Mouse (Mus musculus): ENCODE measurements around the gene Gkn1. TPM values are rescaled to one million over a fixed set of nuclear protein-coding genes. Genes with fewer than 3 reads are reported as not detected.

Gene Gkn1
- polyA plus RNA-seq, 1 experiment from 2014 or later = not detected

DNA sequence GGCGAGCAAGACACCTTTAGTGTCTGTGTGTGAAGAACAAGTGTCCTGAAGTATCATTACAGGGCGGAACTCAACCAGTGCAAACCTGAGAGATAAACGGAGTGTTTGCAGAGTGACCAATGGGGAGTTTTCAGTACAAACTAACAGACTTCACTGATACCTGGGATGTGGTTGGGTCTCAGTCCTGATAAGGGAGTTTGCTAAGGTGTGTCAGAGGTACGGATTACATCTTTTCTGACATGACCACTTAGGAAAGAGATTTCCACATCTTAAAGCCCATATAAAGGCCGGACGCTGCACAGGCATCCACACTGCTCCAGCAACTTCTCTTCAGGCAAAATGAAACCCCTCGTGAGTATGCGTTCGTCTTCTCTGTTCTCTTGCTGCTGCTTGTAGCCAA lies 22.3 kb upstream of the Gkn1 start, which contains the start of gene Gkn2:
Gkn2 (plus strand) TSS at position 301 of the 400 bp plus-strand sequence.
- Histone ChIP-seq H3K4me2 (no peak within 1 kb of the TSS), H3K9me3 (no peaks in the 10 kb centered on the region), H3K4me1 (replicated peaks) (no peaks in the 10 kb centered on the region), H3K27me3 (no peaks in the 10 kb centered on the region), H3K9ac (replicated peaks) (no peak within 1 kb of the TSS), H3K4me3 (replicated peaks) (no peak within 1 kb of the TSS), H3K27ac (no peak within 1 kb of the TSS), H3K36me3 (no peaks in the 10 kb centered on the region)
- 91% methylated on average over 9 of the region's 9 CpGs for WGBS
- no peak for ATAC-seq (ENCODE audit: insufficient number of reproducible peaks, insufficient read depth, low FRiP score, low TSS enrichment, low read depth)

DNA sequence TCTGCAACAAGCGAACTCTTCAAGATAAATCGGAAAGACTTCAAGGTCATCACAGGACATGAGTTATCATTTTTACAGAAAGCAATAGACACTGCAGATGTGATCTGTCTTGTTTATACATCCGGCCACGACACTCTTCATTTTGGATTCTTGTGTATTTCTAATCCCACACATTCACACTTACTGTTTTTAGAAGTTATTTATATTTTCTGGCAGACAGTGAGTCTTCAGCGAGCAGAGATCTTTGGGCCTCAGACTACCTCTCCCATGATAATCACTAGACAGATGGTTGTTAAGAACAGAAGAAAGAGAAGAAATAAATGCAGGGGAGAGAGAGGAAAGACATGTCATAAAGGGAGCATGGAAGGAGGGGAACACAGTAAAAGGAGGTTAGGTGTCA lies 18.5 kb upstream of the Gkn1 start:
- Histone ChIP-seq H3K27me3 (no peaks in the 10 kb centered on the region), H3K9me3 (no peaks in the 10 kb centered on the region), H3K4me3 (replicated peaks) (no peak overlapping the region), H3K4me2 (no peak overlapping the region), H3K36me3 (no peaks in the 10 kb centered on the region), H3K4me1 (replicated peaks) (no peaks in the 10 kb centered on the region), H3K27ac (no peak overlapping the region), H3K9ac (replicated peaks) (no peak overlapping the region)
- ATAC-seq (ENCODE audit: insufficient number of reproducible peaks, insufficient read depth, low FRiP score, low TSS enrichment, low read depth) = no peak
- WGBS = 92% methylated on average over 5 of the region's 5 CpGs

DNA sequence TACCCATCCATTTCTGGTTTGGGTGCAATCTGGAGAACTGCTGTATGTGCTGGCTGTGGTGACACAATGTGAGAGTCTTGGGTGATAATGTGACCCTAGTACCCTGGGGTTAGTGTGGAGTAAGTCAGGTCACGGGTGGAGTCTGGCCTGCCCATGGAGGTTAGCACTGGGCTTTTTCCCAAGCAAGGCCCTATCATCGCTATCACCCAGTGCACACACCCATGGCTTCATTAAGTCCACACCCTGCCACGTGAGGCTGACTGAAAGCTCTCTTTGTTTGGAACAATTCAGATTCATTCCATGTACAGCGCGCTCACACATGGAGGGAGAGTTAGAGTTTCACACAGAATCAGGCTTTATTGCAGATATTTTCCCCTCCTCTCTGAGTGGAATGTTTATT lies 3.7 kb upstream of the Gkn1 start:
- no peak overlapping the region for H3K27ac ChIP-seq
- whole genome bisulfite sequencing = 77% methylated on average over 5 of the region's 5 CpGs
- H3K27me3 ChIP-seq = no peaks in the 10 kb centered on the region
- H3K4me1 ChIP-seq (replicated peaks) = no peaks in the 10 kb centered on the region
- H3K9me3 ChIP-seq = no peaks in the 10 kb centered on the region
- H3K9ac ChIP-seq (replicated peaks) = no peak overlapping the region
- H3K4me3 ChIP-seq (replicated peaks) = no peak overlapping the region
- no peak overlapping the region for H3K4me2 ChIP-seq
- no peak for ATAC-seq (ENCODE audit: insufficient number of reproducible peaks, insufficient read depth, low FRiP score, low TSS enrichment, low read depth)
- no peaks in the 10 kb centered on the region for H3K36me3 ChIP-seq

DNA sequence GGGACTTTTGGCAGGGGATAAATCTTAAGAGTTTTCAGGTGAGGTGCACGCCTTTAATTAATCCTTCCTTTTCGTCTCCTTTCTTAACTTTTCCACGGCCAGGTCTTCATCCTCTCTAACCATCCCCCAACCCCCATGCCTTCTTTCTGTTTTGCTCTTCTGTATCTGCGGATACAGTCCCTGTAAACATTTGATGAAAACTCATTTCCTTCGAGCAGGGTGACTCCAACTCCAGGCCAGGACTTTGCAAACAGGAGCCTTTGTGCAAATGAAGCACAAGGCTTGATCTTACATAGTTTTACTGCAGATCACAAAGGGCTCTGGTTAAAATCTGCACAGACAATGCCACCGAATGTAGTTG lies 14.8 kb downstream of the Gkn1 start:
- no peak overlapping the region for H3K27ac ChIP-seq
- 0 out of 2 replicates have a peak overlapping the region, but pooled peaks have one; percentile 8 for H3K4me2 ChIP-seq
- H3K4me3 ChIP-seq (replicated peaks) = no peak overlapping the region
- 32% methylated on average over 6 of the region's 6 CpGs for WGBS
- H3K9me3 ChIP-seq = no peaks in the 10 kb centered on the region
- H3K36me3 ChIP-seq = peaks cover 3% of the 10 kb centered on the region; the same call in 1 of the 2 replicates
- peaks cover 27% of the 10 kb centered on the region for H3K4me1 ChIP-seq (replicated peaks)
- ATAC-seq (ENCODE audit: insufficient number of reproducible peaks, insufficient read depth, low FRiP score, low TSS enrichment, low read depth) = no peak
- H3K27me3 ChIP-seq = 0 out of 2 replicates have a peak, but pooled peaks cover 4% of the 10 kb centered on the region
- no peak overlapping the region for H3K9ac ChIP-seq (replicated peaks)

DNA sequence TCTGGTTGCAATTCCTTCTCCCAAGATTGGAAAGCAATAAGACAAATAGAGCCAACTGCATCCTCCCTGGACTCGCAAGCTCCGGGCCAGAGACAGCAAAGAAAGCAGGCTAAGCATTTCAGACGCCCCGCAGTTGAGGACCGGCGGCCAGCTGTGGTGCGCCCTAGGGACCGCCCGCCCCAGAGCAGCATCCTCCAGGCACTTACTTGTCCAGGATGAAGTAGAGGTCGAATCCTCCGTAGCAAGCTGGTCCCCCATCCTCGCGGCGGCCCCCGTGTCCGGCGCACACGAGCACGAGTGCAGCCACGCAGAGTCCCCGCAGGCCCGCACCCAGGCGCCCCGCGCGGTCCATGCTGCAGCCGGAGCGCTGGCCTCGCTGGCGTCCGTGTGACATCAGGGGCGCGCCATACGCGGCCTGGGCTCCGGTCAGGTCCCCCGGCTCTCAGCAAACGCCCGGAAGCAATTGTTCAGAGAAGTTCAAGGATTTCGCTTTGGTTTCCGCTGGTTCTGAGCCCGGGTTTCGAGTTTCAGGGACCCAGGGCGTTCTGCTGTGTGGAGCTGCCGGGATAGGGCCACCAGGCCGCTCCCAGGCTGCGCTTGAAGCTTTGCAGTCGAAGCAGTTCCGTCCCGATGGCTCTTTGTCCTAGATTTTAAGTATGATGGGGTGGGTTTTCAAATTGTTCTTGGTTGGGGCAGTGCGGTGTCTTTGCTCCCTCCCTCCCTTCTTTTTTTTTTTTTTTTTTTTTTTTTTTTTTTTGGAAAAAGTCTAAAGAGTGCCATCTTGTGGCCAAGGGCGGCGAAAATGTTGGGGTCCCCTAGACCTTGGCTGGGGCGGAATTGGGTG lies 15.4 kb downstream of the Gkn1 start, which contains the start of gene Antxr1:
Antxr1 (minus strand) TSS at position 731 of the 844 bp plus-strand sequence.
- H3K36me3 ChIP-seq = peaks cover 3% of the 10 kb centered on the region; the same call in 1 of the 2 replicates
- H3K27ac ChIP-seq = peak within 1 kb of the TSS; percentile 97
- H3K4me1 ChIP-seq (replicated peaks) = peaks cover 31% of the 10 kb centered on the region
- ATAC-seq (ENCODE audit: insufficient number of reproducible peaks, insufficient read depth, low FRiP score, low TSS enrichment, low read depth) = peak; percentile 71
- H3K9ac ChIP-seq (replicated peaks) = peak within 1 kb of the TSS; percentile 94
- H3K4me3 ChIP-seq (replicated peaks) = peak within 1 kb of the TSS; percentile 85
- H3K4me2 ChIP-seq = peak within 1 kb of the TSS; percentile 90
- under 1% methylated on average over 54 of the region's 54 CpGs for WGBS
- 0 out of 2 replicates have a peak, but pooled peaks cover 4% of the 10 kb centered on the region for H3K27me3 ChIP-seq
- no peaks in the 10 kb centered on the region for H3K9me3 ChIP-seq

DNA sequence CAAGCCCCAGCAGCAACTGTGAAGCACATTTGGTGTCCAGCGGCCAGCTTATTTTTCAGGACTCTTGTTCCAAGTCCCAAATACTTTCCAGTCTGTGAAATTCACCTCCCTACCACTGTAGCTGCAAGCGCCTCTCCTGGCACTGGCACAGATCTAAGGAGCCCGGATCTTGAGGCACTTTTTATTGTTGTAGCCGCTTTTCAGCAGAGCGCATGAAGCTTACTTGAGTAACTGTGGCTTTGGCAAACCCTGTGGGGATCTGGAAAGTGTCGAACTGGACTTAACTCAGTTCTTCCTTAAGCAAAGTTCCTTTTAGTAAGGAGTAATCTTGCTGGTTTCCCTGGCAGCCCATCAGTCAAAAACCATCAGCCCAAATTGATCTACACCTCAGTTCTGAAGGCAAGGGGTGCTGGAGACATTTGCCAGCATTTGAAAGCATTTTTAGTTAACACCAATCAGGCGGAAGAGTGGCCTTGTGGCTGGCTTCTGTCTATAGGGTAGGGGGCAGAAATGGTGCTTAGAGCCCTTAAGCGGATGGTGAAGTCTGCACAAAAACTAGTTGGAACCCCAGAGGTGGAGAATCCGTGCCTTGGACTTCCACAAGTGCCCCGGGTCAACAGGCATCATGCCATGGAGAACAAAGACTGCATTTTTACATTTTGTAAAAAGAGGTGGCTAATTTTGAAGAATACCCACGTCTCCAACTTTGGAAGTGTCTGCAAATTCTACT lies 16.2 kb downstream of the Gkn1 start:
- ATAC-seq (ENCODE audit: insufficient number of reproducible peaks, insufficient read depth, low FRiP score, low TSS enrichment, low read depth) = no peak
- peaks cover 3% of the 10 kb centered on the region; the same call in 1 of the 2 replicates for H3K36me3 ChIP-seq
- peaks cover 36% of the 10 kb centered on the region for H3K4me1 ChIP-seq (replicated peaks)
- 0 out of 2 replicates have a peak, but pooled peaks cover 4% of the 10 kb centered on the region for H3K27me3 ChIP-seq
- 4% methylated on average over 11 of the region's 11 CpGs for WGBS
- peak overlapping the region; percentile 85 for H3K4me3 ChIP-seq (replicated peaks)
- H3K4me2 ChIP-seq = peak overlapping the region; percentile 90
- H3K9ac ChIP-seq (replicated peaks) = peak overlapping the region; percentile 94
- peak overlapping the region; percentile 97 for H3K27ac ChIP-seq
- no peaks in the 10 kb centered on the region for H3K9me3 ChIP-seq

DNA sequence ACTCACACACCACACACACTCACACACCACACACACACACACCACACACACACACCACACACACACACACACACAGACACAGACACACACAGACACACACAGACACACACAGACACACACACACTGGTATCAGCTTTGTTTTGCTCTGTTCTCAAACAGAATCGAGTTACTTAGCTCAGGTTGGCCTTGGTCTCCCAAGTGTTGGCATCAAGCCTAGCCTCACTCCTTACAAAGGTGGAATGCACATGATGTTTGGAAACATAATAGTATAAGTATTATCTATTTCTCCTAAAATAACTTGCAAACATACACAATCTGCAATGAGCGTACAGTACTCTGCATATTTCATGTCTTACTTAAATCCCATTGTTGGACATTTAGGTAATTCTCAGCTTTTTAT lies 18.4 kb downstream of the Gkn1 start:
- 0 out of 2 replicates have a peak, but pooled peaks cover 4% of the 10 kb centered on the region for H3K27me3 ChIP-seq
- peak overlapping the region; percentile 90 for H3K4me2 ChIP-seq
- H3K9ac ChIP-seq (replicated peaks) = no peak overlapping the region
- no peak for ATAC-seq (ENCODE audit: insufficient number of reproducible peaks, insufficient read depth, low FRiP score, low TSS enrichment, low read depth)
- 81% methylated on average over 2 of the region's 2 CpGs for WGBS
- peaks cover 48% of the 10 kb centered on the region for H3K4me1 ChIP-seq (replicated peaks)
- H3K9me3 ChIP-seq = no peaks in the 10 kb centered on the region
- H3K36me3 ChIP-seq = peaks cover 3% of the 10 kb centered on the region; the same call in 1 of the 2 replicates
- no peak overlapping the region for H3K27ac ChIP-seq
- H3K4me3 ChIP-seq (replicated peaks) = peak overlapping the region; percentile 85

DNA sequence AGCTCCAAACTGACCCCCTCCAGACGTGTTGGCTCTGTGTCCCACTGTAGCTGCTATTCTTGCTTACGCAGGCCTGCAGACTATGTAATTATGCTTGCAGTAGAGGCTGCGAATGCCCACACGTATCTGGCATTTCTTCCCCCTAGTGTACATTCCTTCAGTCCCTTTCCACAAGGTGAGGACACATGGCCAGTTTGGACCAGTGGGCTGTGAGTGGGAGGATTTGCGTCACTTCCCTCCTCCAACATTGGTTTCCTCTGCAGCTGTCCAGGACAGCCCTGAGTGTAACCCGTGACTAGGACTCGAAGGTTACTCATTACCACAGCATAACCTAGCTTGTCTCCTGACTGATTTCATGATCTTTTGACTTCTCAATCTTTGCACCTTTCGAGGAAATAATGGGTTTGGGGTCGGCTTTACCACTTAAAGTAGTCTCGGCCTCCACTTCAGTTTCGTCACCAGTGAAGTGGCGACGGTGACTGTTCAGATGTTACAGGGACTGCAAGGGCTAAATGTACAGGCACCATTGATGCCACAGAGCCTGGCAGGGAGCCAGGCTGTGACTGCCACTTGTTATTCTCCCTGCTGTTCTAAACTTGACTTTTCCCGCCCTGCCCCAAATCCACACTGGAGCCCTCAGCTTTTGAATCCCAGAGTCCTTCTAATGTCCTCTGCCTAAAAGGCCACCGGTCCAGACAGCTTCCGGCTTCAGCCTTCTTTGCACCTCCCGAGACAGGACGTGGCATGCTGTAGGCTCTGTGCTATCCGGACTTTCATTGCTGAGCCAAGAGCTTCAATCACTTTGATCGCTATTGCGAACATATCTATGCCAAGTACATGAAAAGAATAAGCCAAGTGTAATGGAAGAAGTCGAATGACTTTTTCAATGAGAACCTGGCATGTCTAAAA lies 22.2 kb downstream of the Gkn1 start:
- Histone ChIP-seq H3K9me3 (no peaks in the 10 kb centered on the region), H3K36me3 (peaks cover 8% of the 10 kb centered on the region; the same call in 1 of the 2 replicates), H3K4me2 (no peak overlapping the region), H3K27me3 (no peaks in the 10 kb centered on the region), H3K27ac (no peak overlapping the region), H3K4me1 (replicated peaks) (peaks cover 42% of the 10 kb centered on the region), H3K4me3 (replicated peaks) (no peak overlapping the region), H3K9ac (replicated peaks) (no peak overlapping the region)
- ATAC-seq (ENCODE audit: insufficient number of reproducible peaks, insufficient read depth, low FRiP score, low TSS enrichment, low read depth) = no peak
- 88% methylated on average over 22 of the region's 22 CpGs for WGBS

DNA sequence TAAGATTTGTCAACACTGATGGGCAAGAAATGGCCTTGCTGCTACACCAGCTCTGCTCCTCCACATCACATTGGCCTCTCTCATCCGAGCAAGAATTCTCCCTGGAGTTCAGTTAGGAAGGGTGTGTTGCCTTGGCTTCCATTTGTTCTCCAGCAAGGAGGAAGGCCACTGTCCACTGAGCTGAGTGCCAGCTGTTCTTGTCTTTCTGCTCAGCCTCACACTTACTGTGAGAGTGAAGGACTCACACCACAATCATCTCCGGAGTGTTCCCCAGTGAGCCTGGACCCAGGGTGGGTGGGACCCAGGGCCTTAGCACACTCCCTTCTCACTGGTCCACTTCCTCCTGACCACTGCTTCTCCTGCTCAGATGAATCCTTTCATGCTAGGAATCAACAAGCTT lies 23.8 kb downstream of the Gkn1 start:
- Histone ChIP-seq H3K9ac (replicated peaks) (no peak overlapping the region), H3K4me2 (no peak overlapping the region), H3K4me1 (replicated peaks) (peaks cover 33% of the 10 kb centered on the region), H3K27me3 (no peaks in the 10 kb centered on the region), H3K9me3 (no peaks in the 10 kb centered on the region), H3K4me3 (replicated peaks) (no peak overlapping the region), H3K27ac (no peak overlapping the region), H3K36me3 (peaks cover 8% of the 10 kb centered on the region; the same call in 1 of the 2 replicates)
- no peak for ATAC-seq (ENCODE audit: insufficient number of reproducible peaks, insufficient read depth, low FRiP score, low TSS enrichment, low read depth)
- 63% methylated on average over 2 of the region's 2 CpGs for WGBS

DNA sequence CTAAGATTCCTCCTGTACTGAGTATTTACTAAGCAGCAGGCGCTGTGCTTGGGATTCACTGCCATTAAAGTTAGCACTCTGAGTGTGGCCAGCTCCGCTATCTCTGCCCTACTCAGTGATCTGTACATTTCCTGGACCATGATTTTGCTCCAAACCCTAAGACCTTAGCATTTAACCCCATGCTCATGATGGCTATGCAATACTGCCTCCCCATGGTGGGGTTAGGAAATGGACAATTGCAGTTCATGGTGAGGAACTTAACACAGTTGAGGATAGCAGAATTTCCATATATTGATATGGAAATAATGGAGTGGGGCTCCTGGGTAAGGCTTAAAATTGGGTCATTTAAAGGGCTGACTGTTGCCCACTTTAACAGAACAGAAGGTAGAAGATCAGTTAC lies 27.4 kb downstream of the Gkn1 start:
- Histone ChIP-seq H3K4me2 (no peak overlapping the region), H3K27me3 (no peaks in the 10 kb centered on the region), H3K36me3 (peaks cover 5% of the 10 kb centered on the region; the same call in 1 of the 2 replicates), H3K9me3 (no peaks in the 10 kb centered on the region), H3K4me1 (replicated peaks) (peaks cover 7% of the 10 kb centered on the region; the same call in 1 of the 2 replicates), H3K9ac (replicated peaks) (no peak overlapping the region), H3K27ac (no peak overlapping the region), H3K4me3 (replicated peaks) (no peak overlapping the region)
- no peak for ATAC-seq (ENCODE audit: insufficient number of reproducible peaks, insufficient read depth, low FRiP score, low TSS enrichment, low read depth)
- WGBS = 84% methylated on average over 2 of the region's 2 CpGs

Data from limb, embryonic 12.5 days (tissue).